Mouse (Mus musculus) brown adipose tissue, adult 24 weeks (tissue): ENCODE data around the gene Tulp3. TPM values are rescaled to one million over a fixed set of nuclear protein-coding genes. Genes with fewer than 3 reads are reported as not detected.

Source experiments
- H3K27ac ChIP-seq: fragments of 200-500 bp; replicated peaks from 2 replicates; pipeline ENCODE4 v1.5.1; 2012; ENCODE audit warnings: low read depth, mild to moderate bottlenecking, low read length
- H3K4me1 ChIP-seq: fragments of 200-500 bp; 2 replicates; pipeline ENCODE4 v1.6.1; 2012; ENCODE audit warnings: low read length, mixed read lengths; ENCODE audit not compliant: control insufficient read depth, insufficient read depth, insufficient read length
- H3K4me3 ChIP-seq: fragments of 200-500 bp; 2 replicates; pipeline ENCODE4 v1.5.1; 2012; ENCODE audit warnings: low read depth, mild to moderate bottlenecking, low read length, moderate library complexity; ENCODE audit not compliant: insufficient read depth
- polyA plus RNA-seq: library from polyadenylated mRNA; stranded (reverse); fragments of >200 nt; gene quantifications from 2 replicates; pipeline ENCODE4 v1.2.4, GENCODE M21; 2012; ENCODE audit not compliant: missing spikeins, insufficient read depth, insufficient read length

Tulp3 gene
- polyA plus RNA-seq, 1 experiment, result 6.4 TPM

DNA sequence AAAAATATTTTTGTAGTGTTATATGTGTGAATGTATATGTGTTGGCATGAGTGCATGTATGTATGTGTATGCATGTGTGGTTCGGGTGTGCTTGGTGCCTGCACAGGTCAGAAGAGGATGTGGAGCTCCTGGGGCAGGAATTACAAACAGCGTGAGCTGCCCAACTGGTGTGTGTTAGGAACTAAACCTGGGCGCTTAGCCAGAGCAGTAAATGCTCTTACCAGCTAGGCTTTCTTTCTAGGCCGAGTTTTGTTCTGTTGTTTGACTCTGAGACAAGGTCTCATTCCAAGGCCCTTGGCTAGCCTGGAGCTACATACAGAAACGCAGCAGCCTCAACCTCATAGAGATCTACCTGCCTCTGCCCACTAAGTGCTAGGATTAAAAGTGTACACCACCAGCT, 64.4 kb downstream of the Tulp3 start:
- H3K27ac ChIP-seq, result no peak overlapping the region
- H3K4me3 ChIP-seq, result no peak overlapping the region
- peaks cover 19% of the 10 kb centered on the region for H3K4me1 ChIP-seq

DNA sequence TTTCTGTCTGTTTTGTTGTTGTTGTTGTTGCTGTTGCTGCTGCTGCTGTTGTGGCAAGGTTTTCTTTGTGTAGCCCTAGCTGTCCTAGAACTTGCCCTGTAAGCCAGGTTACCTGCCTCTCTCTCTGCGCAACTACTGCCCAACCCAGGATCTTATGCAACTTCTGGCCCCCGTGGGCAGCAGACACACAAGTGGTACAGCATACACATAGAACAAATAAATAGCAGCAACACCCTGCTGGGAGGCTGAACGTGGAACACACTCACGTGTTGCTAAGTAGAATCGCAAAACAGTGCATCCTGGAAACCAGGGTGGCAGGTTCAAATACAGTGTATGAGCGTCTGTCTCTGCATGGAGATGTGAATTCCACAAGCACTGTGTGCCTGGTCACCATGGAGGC, 67.0 kb downstream of the Tulp3 start:
- no peak overlapping the region for H3K27ac ChIP-seq
- peaks cover 6% of the 10 kb centered on the region for H3K4me1 ChIP-seq
- no peak overlapping the region for H3K4me3 ChIP-seq

DNA sequence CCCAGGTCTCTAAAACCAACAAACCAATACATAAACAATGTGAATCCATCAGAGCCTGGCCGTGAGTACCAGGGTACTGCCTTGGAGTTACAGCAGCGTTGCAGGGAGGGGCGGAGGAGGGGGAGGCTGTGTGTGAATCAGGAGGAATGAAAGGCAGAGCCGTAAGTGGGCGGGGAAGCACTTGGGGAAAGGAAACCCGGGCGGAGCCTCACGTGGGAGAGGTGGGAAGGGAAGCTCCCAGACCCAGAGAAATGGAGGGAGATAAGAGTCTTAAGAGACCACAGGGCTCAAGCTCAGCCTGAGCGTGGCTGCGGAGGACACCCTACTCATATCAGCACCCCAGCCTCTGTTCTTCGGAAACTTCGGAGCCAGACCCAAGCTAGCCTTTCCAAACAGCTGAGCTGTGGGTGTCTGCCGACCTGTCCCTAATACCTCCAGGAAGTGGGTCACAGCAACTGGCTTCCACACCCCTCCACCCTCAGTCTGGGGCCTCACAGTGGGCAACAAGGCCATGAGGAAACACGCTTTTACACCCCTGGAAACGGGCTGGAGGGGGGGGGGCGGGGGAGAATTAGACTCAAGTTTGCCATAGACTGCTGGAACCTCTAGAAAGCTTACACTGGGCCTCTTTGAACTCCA, 69.7 kb downstream of the Tulp3 start:
- H3K4me3 ChIP-seq, result peak overlapping the region; percentile 44
- H3K4me1 ChIP-seq, result peaks cover 9% of the 10 kb centered on the region
- H3K27ac ChIP-seq, result no peak overlapping the region

DNA sequence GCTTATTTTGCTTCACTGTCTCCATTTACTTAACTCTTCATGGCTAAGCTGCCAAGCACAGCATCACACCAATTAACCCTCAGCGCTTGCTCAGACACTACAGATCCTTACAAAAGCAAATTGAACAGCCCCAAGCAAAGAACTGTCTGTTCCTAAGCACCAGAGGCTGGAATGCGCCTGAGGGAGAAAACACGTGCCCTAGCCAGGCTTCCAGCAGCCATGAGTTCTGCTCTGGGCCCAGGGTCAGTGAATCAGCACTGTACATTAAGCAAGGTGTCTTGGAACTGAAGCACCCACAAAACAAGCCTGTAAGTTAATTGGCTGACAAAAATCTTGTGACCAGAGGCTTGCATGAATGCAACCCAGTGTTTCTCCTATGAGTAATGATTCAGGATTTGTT, 73.5 kb downstream of the Tulp3 start:
- no peak overlapping the region for H3K4me3 ChIP-seq
- H3K27ac ChIP-seq, result no peak overlapping the region
- peaks cover 20% of the 10 kb centered on the region for H3K4me1 ChIP-seq

DNA sequence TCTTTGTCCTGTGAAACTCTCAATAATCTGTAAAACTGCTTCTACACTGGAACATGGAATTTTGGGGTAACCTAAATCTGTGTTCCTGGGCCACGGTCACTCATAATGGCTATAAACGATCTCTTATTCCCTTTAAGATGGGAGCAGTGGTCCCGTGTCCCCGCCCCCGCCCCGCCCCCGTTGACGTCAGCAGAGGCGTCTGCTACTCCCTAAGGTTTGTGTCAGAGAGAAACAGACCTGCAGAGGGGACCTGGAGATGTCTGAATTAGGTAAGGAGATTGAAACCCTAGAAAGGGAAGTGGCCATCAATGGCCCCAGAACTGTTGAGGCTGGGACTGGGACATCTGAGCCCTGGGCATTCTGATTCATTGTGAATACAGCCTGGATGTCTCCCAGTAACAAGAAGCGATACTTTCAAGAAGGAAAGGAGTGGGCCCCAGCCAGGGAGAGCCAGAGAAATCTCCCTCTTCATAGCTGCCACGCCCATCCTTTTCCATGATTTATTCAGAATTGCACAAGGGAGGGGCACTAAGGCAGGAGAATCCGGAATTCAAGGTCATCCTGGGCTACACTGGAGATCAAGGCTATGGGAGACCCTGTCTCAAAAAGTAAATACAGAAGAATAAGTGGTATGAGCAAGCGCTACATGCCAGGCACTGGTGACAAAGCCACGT, 75.0 kb downstream of the Tulp3 start:
- H3K4me3 ChIP-seq, result no peak overlapping the region
- peaks cover 21% of the 10 kb centered on the region for H3K4me1 ChIP-seq
- no peak overlapping the region for H3K27ac ChIP-seq

DNA sequence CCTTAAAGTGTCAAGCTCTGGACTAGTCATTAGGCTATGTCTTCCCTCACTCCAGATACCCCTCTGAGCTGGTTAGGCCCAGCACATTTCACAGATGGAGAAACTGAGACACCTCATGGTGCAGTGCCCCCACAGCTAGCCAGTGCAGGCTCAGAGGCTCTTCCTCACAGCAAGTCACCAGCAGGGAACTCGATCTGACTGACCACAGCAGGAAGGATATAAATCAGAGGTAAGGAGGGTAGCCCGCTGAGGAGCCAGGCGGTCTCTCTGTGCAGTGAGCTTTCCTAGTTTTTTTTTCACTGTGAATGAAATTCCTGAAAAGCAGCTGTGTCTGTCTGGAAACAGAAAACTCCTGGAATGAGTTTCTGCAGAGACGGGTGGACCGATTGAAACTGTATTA, 76.0 kb downstream of the Tulp3 start:
- H3K4me1 ChIP-seq, result peaks cover 19% of the 10 kb centered on the region
- no peak overlapping the region for H3K27ac ChIP-seq
- no peak overlapping the region for H3K4me3 ChIP-seq

DNA sequence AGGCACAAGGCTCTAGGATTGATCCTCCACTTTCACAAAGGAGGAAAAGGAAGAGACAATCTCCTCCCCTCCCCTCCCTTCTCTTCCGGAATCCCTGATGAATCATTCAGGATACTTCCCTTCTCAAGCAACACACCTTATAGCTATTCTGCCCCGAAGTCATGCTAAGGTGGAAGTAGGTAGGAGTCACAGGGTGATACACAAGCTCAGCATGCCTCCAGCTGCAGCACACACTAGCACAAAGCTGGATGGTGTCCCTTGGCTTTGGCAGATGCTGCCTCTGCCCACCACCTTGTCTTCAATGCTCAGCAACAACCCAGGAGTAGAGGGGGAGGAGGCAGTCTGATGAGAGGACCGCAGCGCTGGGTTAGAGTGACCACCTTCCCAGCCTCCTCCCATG, 76.6 kb downstream of the Tulp3 start:
- Histone ChIP-seq H3K27ac (no peak overlapping the region), H3K4me3 (no peak overlapping the region), H3K4me1 (peaks cover 19% of the 10 kb centered on the region)

DNA sequence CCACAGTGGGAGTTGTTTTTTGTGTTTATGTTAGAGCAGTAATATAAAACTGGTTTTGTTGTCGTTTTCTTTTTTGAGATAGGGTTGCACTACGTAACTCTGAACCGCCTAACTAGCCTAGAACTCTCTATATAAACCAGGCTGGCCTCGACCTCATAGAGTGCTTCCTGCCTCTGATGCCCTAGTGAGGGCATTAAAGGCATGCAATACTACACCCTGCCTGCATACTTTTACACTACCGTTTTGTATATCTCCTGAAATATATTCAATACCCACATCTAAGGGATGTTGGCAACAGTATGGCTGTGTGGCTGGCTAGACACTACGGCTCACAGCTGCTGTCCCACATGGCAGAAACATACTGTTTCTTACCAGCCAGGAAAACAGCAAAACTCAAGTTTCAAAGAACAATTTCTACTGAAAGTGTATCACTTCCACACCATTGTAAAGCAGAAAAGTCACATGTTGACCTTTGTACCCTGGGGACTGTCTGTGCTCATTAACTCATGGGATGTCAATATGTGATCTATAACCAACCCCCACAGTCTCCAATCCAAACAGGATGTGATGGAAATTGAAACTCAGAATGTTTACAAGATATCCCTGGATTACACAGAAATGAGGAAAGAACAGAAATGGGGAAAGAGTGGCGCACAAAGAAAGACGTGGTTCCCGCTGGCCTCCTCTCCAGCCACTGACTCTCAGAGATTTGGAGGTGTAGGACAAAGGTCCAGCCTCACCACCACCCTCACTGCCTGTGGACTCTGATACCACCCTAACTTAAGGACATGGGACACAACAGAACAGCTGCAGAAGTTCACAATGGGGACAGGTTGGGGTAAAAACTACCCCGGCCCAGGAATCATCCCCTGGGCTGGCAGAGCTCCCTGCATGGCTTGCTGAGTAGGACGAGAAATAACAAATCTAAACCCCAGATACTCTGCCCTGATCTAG, 78.2 kb downstream of the Tulp3 start:
- Histone ChIP-seq H3K4me3 (no peak overlapping the region), H3K27ac (peak overlapping the region; percentile 61), H3K4me1 (peaks cover 19% of the 10 kb centered on the region)

DNA sequence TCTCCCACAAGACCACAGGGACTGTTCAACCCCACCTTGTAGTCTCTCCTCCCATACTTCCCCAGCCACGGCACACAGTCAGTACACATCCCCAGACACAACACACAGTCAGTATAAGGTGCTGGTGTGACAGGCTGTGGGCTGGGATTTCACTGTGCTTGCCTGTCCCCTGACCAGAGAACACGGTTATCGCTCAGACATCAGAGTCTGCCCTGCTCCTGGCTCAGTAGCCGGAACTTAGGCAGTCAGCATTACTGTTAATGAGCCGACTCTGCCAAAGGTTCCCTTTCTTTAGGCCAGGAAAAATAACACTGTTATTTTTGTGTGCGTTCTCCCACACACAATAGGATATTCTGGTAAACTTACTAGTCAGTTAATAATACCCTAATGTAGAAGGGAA, 79.3 kb downstream of the Tulp3 start:
- no peak overlapping the region for H3K4me3 ChIP-seq
- 0 out of 2 replicates have a peak overlapping the region, but pooled peaks have one; percentile 1 for H3K27ac ChIP-seq
- H3K4me1 ChIP-seq, result peaks cover 18% of the 10 kb centered on the region

DNA sequence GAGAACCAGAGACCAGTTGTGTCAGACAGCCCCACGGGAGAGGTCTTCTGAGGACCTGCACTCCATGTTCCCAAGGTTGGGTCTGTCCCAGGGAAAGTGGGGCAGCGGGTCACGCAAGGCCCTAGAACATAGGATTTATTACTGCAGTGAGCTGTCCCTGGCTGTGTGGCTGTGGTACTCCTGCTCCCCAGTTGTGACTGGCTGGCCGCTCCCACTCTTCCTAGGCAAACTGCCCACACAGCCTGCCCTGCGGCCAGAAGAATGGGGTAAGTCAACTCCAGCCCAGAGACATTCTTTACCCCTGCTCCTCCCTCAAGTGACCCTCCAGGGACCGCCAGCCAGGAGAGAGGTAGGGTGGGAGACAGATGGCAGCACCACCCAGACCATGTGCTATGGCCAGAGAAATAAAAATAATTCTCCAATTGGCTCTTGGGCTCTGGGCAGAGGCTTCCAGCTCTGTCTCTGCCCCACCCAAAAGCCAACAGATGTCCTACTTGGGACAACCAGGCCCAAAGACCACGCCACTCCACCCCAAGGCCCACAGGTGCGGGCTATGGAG, 80.1 kb downstream of the Tulp3 start:
- Histone ChIP-seq H3K27ac (no peak overlapping the region), H3K4me1 (peaks cover 16% of the 10 kb centered on the region)

DNA sequence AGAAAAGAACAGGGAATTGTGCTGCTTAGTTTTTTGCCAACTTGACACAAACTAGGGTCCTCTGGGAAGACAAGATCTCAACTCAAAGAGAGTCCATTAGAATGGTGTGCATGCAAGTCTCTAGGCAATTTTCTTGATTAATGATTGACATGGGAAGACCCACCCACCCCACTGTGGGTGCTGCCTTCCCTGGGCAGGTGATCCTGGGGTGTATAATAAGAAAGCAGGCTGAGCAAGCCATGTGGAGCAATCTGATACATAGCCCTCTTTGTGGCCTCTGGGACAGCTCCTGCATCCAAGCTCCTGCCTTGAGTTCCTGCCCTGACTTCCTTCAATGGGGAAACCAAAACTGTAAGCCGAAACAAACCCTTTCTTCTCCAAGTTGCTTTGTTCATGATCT, 82.1 kb downstream of the Tulp3 start:
- peaks cover 9% of the 10 kb centered on the region for H3K4me1 ChIP-seq
- no peak overlapping the region for H3K4me3 ChIP-seq
- H3K27ac ChIP-seq, result no peak overlapping the region

More for the DNA sequence above, 80.1 kb downstream of the Tulp3 start:
- H3K4me3 ChIP-seq, result no peak overlapping the region

DNA sequence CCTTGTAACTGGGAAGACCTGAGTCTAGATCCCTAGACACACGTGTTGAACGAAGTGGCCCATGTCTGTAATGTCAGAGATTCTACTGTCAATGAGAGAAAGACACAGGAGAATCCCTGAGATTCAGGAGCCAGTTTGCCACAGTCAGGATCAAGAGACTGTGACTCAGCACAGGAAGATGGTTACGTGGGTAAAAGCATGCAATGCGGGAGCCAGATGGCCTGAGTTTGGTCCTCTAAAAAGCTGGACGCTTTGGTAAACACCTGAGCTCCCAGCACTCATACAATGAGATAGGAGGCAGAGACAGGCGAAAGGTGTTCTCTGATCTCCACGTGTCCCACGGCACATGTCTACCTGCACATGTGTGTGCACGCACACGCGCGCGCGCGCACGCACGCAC, 82.9 kb downstream of the Tulp3 start:
- Histone ChIP-seq H3K4me1 (peaks cover 6% of the 10 kb centered on the region), H3K27ac (no peak overlapping the region), H3K4me3 (no peak overlapping the region)
